Mouse (Mus musculus) hindbrain, postnatal 0 days (tissue): ENCODE measurements around the gene Olfr552. TPM values are rescaled to one million over a fixed set of nuclear protein-coding genes. Genes with fewer than 3 reads are reported as not detected.

Experiments
- ATAC-seq: fragments of 200-750 bp; cut with Nextera tagmentation; 2 replicates; pipeline ENCODE4 v1.8.0; 2017; ENCODE audit warnings: mild to moderate bottlenecking, moderate TSS enrichment, moderate library complexity
- DNase-seq: peaks from one replicate; pipeline ENCODE4 v3.0.0-alpha.2; 2015; ENCODE audit warnings: low spot score
- H3K27ac ChIP-seq: fragments of 300-500 bp; sonication (generic); 2 replicates; pipeline ENCODE4 v1.5.1; 2014; ENCODE audit warnings: mild to moderate bottlenecking
- H3K27me3 ChIP-seq: fragments of 300-500 bp; sonication (generic); 2 replicates; pipeline ENCODE4 v1.6.1; 2014; ENCODE audit warnings: low read length, mixed read lengths; ENCODE audit not compliant: insufficient read depth
- H3K36me3 ChIP-seq: fragments of 300-500 bp; sonication (generic); 2 replicates; pipeline ENCODE4 v1.6.1; 2014; ENCODE audit warnings: low read length, mixed read lengths; ENCODE audit not compliant: insufficient read depth
- H3K4me1 ChIP-seq: fragments of 300-500 bp; sonication (generic); 2 replicates; pipeline ENCODE4 v1.6.1; 2014; ENCODE audit warnings: antibody characterized with exemption, low read length, mixed read lengths; ENCODE audit not compliant: insufficient read depth
- H3K4me2 ChIP-seq: fragments of 300-500 bp; sonication (generic); 2 replicates; pipeline ENCODE4 v1.6.1; 2014; ENCODE audit warnings: low read depth, mild to moderate bottlenecking, low read length, moderate library complexity, mixed read lengths
- H3K4me3 ChIP-seq: fragments of 300-500 bp; sonication (generic); 2 replicates; pipeline ENCODE4 v1.5.1; 2014; ENCODE audit warnings: low read length
- H3K9ac ChIP-seq: fragments of 300-500 bp; sonication (generic); replicated peaks from 2 replicates; pipeline ENCODE4 v1.6.1; 2014; ENCODE audit warnings: mild to moderate bottlenecking, low read length, moderate library complexity, mixed read lengths
- H3K9me3 ChIP-seq: fragments of 300-500 bp; sonication (generic); 2 replicates; pipeline ENCODE4 v1.6.1; 2016; ENCODE audit warnings: low read length, mixed read lengths
- CTCF ChIP-seq: IDR thresholded peaks from 2 replicates; pipeline ENCODE4 v1.5.1; 2016; ENCODE audit warnings: antibody characterized with exemption, control low read depth, low read depth
- WGBS: fragments of 180-500 bp; shearing (Covaris S2); extraction: QIAGEN DNeasy Blood & Tissue Kit; methylation state at CpG from one replicate; pipeline ENCODE4 v1.1.7; 2014; 5-methylcytosine and 5-hydroxymethylcytosine counted together
- polyA plus RNA-seq: library from polyadenylated mRNA; unstranded; fragments of >200 nt; fragmentation: Nextera tagmentation; extraction: Ambion mirVana; gene quantifications from 2 replicates; pipeline ENCODE4 v1.2.1, GENCODE M21; 2015
- total RNA-seq: library from RNA; depleted of rRNA; stranded (reverse); fragments of >200 nt; gene quantifications from 2 replicates; pipeline ENCODE4 v1.2.3, GENCODE M21; 2014; rRNA removed

Olfr552 gene
- total RNA-seq (not detected in 2 replicates), polyA plus RNA-seq (not detected in 2 replicates)

GRCm38 (mm10) chr7:102597378-102598031, at the start of gene Olfr552:
Olfr552 (plus strand) TSS chr7:102597770.
- Histone ChIP-seq H3K4me1 (no peaks in the 10 kb centered on the region), H3K27ac (no peak within 1 kb of the TSS), H3K4me2 (no peak within 1 kb of the TSS), H3K9me3 (no peaks in the 10 kb centered on the region), H3K36me3 (no peaks in the 10 kb centered on the region), H3K4me3 (no peak within 1 kb of the TSS), H3K9ac (no peak within 1 kb of the TSS), H3K27me3 (no peaks in the 10 kb centered on the region)
- WGBS, result 57% methylated on average over 1 of the region's 1 CpGs
- DNase-seq, result no peak
- TF ChIP-seq CTCF, result no peak
- no peak for ATAC-seq

- Histone ChIP-seq H3K4me2 (no peak within 1 kb of the TSS), H3K9ac (no peak within 1 kb of the TSS), H3K27ac (no peak within 1 kb of the TSS), H3K9me3 (no peaks in the 10 kb centered on the region), H3K27me3 (no peaks in the 10 kb centered on the region), H3K4me3 (no peak within 1 kb of the TSS), H3K4me1 (no peaks in the 10 kb centered on the region), H3K36me3 (no peaks in the 10 kb centered on the region)
- WGBS, result 81% methylated on average over 3 of the region's 3 CpGs
- no peak for TF ChIP-seq CTCF
- DNase-seq (no peak), ATAC-seq (no peak)
Observed at GRCm38 (mm10) chr7:102549570-102549969, 48.0 kb upstream of the Olfr552 start, which contains the start of gene Olfr549. Olfr549 (plus strand) TSS chr7:102549870.

- WGBS, result 85% methylated on average over 3 of the region's 3 CpGs
- no peak overlapping the region for H3K4me3 ChIP-seq
- H3K27ac ChIP-seq, result no peak overlapping the region
- H3K4me2 ChIP-seq, result no peak overlapping the region
- DNase-seq (no peak), ATAC-seq (no peak)
- H3K27me3 ChIP-seq, result no peaks in the 10 kb centered on the region
- H3K4me1 ChIP-seq, result no peaks in the 10 kb centered on the region
- TF ChIP-seq CTCF, result no peak
- H3K9ac ChIP-seq, result no peak overlapping the region
- H3K9me3 ChIP-seq, result no peaks in the 10 kb centered on the region
- H3K36me3 ChIP-seq, result no peaks in the 10 kb centered on the region
Observed at GRCm38 (mm10) chr7:102553279-102553678, 44.3 kb upstream of the Olfr552 start.

GRCm38 (mm10) chr7:102564999-102565997, 32.3 kb upstream of the Olfr552 start, which contains the start of gene Trim21:
Trim21 (minus strand) TSS chr7:102565486.
- Histone ChIP-seq H3K4me3 (peak within 1 kb of the TSS; percentile 36), H3K27me3 (no peaks in the 10 kb centered on the region), H3K4me1 (no peaks in the 10 kb centered on the region), H3K9ac (no peak within 1 kb of the TSS; the same call in 1 of the 2 replicates), H3K36me3 (no peaks in the 10 kb centered on the region), H3K4me2 (peak within 1 kb of the TSS; percentile 54), H3K9me3 (no peaks in the 10 kb centered on the region), H3K27ac (no peak within 1 kb of the TSS)
- no peak for TF ChIP-seq CTCF
- ATAC-seq (peak; percentile 77; the same call in 1 of the 2 replicates), DNase-seq (peak; percentile 36)
- 23% methylated on average over 10 of the region's 10 CpGs for WGBS

- Histone ChIP-seq H3K27ac (no peak overlapping the region), H3K9me3 (no peaks in the 10 kb centered on the region), H3K27me3 (no peaks in the 10 kb centered on the region), H3K4me1 (no peaks in the 10 kb centered on the region), H3K36me3 (no peaks in the 10 kb centered on the region), H3K4me2 (no peak overlapping the region), H3K4me3 (no peak overlapping the region), H3K9ac (no peak overlapping the region)
- TF ChIP-seq CTCF, result no peak
- DNase-seq, result no peak
- WGBS, result 94% methylated on average over 4 of the region's 4 CpGs
- ATAC-seq, result no peak
Observed at GRCm38 (mm10) chr7:102566219-102566618, 31.4 kb upstream of the Olfr552 start.

GRCm38 (mm10) chr7:102571142-102571541, 26.4 kb upstream of the Olfr552 start, which contains the start of gene Olfr550:
Olfr550 (plus strand) TSS chr7:102571442.
- 95% methylated on average over 8 of the region's 8 CpGs for WGBS
- no peak for ATAC-seq

More at GRCm38 (mm10) chr7:102571142-102571541, 26.4 kb upstream of the Olfr552 start, which contains the start of gene Olfr550:
- Histone ChIP-seq H3K27me3 (no peaks in the 10 kb centered on the region), H3K27ac (no peak within 1 kb of the TSS), H3K4me2 (no peak within 1 kb of the TSS), H3K36me3 (no peaks in the 10 kb centered on the region), H3K9ac (no peak within 1 kb of the TSS), H3K4me1 (0 out of 2 replicates have a peak, but pooled peaks cover 4% of the 10 kb centered on the region), H3K4me3 (no peak within 1 kb of the TSS), H3K9me3 (no peaks in the 10 kb centered on the region)
- no peak for TF ChIP-seq CTCF
- no peak for DNase-seq
